Mouse (Mus musculus) adrenal gland, adult 8-10 months (tissue): ENCODE data around the gene Gm20671. TPM values are rescaled to one million over a fixed set of nuclear protein-coding genes. Genes with fewer than 3 reads are reported as not detected.
"Not testable (repeated sequence)": the region's sequence is repeated elsewhere in the genome, so short reads cannot be mapped to it uniquely, and the experiment has no call there.

ENCODE experiments used
- DNase-seq: peaks from one replicate; pipeline ENCODE4 v3.0.0; 2022
- total RNA-seq, 4 experiments: library from RNA; stranded (reverse); gene quantifications; 2 replicates each; pipeline ENCODE4 v1.2.4; 2022

The Gm20671 gene
- total RNA-seq, 4 experiments from 2014 or later, result not detected

DNA sequence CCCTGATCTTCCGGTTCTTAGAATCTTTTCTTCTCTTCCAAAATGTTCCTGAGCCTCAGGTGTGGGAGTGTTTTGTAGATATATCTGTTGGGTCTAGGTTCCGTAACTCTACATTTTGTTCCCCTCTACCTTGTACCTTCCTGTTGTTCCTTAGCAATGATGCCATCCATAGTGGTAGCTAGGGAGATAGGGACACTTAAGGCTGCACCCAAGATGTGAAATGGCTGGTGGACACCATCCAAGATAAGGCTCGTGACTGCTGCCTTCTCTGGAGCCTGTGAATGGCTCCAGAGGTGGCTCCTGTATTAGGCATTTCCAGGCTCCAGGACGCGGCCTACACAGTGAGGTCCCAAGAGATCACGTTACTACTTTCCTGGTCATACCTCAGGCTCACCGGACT, 98.6 kb downstream of the Gm20671 start:
- DNase-seq, result no peak

DNA sequence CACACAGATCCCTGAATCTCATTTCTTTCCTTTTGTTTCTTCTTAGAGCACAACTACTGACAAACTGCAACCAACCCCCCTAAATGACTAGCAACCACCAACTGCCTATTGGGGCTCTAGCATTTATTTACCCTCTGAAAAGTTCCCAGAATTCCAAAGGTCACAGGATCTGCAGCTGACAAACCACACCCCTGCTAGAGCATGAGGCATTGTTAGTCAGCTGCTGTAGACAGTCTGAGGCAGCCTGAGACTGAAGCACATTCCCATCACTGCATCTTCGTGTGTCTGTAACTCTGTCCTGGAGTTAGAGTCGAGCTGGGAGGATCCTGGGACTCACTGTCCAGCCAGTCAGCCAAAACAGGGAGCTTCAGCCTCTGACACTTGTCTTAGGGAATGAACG, 101.5 kb downstream of the Gm20671 start:
- not testable (repeated sequence) for DNase-seq

DNA sequence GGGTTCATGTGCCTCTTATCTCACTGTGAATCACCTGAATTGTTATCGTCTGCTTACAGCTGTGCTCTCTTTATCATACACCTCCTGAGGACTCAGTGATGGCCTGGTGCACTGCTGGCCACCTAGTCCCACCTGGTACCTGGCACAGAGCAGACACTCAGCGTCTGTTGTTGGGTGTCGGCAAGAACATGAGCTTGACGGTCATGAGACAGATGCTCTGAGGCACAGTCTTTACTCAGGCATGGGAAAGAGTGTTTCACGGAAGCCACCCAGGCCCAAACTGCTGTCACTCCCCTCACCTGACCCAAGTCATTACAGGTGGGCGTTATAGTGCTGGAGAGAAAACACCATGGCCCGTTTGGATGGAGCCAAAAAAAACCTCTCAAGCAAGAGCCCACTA, 102.9 kb downstream of the Gm20671 start:
- no peak for DNase-seq

DNA sequence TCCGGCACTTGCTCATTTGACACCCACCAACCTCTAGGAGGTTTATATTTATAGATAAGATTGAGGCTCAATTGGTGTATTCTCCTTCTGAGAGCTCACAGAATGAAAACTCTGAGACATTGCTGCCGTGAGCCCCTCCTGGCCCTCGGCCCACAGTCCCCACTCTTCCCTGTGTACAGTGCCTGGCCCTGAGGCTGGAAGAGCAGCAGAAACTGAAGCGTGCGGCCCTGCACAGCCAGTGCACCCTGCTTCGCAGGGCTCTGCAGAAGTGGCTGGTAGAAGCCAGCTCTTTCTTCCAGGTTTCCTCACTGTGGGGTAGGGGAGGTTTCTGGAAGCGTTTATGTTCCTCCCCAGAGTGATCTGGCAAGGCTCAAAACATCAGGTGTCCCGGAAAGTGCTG, 104.2 kb downstream of the Gm20671 start:
- DNase-seq, result not testable (repeated sequence)

DNA sequence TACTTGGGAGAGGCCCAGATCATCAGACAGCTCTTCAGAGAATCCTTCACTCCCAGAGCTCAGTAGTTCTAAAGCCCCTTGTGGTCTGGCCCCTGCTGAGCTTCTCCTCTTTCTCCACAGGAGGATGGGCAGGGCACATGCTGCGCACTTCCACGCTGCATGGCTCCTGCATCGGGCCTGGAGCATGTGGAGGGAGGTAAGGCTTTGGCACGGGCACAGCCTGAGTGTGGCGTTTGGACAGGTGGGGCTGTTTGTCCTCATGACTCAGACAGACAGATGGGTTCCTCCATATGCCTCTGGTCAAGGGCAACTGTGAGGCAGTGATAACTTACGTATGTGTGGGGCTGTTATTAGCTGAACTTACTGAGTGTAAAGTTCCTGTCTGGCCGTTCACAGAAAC, 104.6 kb downstream of the Gm20671 start:
- no peak for DNase-seq

DNA sequence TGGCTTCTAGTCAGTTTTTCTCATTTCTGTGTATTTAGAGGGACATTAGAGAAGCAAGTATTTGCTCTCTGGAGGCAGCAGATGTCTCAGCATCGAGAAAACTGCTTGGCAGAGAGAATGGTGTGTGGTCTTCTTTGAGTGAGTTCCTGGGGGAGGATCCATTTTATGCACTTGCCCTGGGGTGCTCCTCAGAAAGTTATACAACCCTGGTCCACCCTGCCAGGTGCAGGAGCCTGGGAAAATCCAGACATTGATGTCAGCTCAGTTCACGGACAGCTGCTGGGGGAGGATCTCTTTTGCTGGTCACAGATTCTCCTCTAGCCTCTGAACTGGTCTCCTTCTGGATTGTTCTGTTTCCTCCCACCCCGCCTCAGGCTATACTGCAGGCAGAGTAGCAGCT, 105.6 kb downstream of the Gm20671 start:
- DNase-seq, result no peak

DNA sequence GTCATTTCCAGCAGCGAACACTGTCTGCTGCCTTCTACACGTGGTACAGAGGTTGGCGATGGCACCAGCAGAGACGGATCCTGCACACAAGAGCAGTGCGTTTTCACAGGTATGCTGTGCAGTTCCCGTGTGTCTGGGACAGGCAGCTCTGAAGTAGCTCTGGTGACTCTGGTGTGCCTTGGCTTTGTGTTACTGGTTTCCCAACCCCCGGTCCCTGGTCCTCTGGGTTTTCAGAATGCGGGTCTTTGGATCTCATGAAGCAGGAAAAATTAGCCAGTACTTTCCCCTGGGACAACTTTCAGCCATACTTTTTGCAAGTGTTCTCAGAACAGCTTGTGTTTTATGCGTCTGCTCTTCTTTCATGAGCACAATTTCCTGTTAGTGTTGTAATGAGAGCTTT, 106.5 kb downstream of the Gm20671 start:
- no peak for DNase-seq

DNA sequence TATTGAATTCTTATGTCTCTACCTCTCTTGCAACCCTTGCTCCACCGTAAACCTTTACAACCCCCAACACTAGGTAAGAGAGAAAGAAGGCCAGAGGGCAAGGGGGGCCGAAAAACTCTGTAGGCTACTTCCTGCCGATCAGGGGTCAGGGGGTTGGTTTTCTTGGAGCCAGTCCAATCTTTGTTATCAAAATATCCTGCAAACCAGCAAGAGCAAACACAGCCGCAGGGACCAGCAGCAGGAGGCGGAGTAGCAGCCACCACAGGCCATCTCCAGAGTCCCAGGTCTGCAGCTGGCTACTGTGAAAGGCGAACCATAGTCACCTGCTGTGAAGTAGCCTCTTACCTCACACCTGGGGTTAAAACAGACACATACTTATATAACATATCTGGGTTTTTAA, 108.0 kb downstream of the Gm20671 start:
- DNase-seq, result no peak

DNA sequence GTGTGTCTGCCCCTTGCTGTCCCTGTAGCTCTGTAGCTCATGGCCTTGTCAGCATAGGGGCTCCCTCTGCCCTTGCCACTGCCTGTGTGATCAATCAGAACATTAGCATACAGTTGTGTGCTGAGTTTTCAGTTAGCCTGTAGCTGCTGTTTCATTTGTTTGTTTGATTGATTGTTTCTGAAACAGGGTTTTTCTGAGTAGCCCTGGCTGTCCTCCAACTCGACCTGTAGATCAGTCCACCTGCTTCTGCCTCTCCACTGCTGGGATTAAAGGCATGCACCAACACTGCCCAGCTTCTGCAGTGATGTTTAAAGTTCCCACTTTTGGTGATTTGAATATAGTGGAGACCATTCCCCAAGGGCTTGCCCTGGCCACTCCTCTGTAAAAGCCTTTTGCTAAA, 109.2 kb downstream of the Gm20671 start:
- no peak for DNase-seq

DNA sequence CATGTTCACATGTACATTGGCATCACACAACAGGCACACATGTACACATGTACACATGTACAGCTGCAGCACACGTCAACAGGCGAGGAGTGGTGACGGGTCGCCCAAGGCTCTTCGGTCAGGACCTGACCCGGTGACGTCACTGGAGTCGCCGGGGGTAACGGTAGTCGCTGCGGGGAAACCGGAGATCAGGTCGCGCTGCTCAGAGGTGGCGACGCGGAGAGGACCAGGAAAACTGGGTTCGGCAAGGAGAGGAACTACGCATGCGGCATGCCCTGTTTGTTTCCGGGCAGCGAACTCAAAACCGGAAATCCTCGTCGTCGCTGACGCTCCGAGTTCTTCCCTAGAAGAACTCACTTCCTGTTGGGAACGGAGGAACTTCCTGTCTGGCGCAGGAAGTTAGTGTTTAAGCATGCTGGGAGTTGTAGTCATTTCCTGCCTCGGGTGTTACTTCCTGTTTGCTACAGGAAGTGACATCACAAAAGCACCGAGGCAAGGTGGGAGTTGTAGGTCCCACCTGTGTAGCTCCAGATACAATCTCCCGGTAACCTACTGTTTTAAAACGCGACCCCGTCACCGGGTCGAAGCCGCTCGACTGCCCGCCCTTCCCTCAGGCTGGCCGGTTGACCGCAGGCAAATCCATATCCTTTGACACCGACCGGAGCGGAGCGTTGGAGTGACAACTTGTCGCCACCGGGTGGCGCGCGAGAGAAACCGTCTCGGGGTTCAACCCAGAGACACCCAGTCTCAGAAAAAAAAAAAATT, 113.0 kb downstream of the Gm20671 start:
- DNase-seq, result peak; percentile 89

DNA sequence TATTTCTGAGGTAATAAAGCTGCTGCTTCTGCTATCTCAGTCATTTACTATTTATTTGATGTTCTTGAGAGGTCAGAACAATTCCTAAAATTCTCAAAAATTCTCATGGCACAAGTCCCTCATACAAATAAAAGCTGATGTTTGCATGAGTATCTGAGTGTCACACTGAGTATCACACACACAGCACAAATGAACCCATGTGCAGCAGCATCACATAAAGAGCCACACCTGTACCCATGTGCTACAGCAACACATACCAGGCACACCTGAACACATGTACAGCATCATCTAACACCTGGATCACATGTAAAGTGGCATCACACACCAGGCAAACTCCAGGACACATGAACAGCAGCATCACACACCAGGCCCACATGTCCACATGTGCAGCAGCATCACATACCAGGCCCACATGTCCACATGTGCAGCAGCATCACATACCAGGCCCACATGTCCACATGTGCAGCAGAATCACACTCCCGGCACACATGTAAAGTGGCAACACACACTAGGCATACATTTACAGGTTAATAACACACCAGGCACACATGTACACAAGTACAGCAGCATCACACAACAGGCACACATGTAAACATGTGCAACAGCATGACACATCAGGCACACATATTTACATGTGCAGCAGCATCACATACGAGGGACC, 113.7 kb downstream of the Gm20671 start:
- DNase-seq, result no peak

DNA sequence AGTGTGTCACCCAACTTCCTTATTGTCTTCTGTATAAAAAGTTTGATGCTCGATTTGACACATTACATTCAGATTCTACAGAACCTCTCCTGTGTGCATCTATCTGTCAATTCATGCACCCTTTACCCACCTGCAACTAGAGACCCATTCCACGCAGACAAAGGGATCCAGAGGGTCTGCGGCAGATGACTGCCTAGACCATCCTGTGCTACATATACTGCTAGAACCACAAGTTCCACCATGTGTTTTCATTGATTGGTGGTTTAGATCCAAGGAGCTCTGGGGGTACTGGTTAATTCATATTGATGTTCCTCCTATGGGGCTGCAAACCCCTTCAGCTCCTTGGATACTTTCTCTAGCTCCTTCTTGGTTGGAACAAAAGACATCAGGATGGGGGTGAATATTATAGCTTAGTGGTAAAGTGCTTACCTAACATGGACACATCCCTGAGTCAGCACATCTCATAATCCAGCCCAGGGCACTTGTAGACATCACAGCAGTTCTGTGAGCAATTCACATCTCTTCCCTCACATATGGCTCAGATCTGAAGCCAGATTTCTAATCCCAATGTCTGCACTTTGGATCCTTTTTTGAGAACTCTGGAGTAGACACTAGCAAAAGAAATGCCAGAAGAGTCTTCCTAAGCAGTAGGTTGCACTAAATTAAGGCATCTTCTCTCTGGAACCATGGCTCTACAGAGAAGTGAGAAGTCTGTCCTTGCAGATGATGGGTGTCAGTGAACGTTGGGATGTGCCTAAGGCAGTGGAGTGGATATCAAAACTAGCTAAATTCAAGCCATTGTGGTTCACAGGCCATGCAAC, 114.5 kb downstream of the Gm20671 start:
- no peak for DNase-seq

DNA sequence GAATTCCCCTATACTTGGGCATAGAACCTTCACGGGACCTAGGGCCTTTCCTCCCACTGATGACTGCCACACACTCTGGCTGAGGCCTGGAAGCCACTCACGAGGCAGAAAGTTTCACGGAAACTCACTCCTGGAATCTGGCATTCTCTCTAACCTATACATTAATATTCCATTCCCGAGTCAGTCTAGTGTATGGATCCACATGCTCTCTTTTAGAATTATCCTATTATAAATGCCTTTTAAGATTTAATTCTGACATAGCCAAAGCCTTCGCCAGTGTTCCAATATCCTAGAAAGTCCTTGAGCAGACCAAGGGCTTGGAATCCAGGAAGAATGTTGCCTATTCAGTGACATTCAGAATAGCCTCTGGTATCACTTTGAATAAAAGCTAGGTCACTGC, 115.4 kb downstream of the Gm20671 start:
- no peak for DNase-seq

DNA sequence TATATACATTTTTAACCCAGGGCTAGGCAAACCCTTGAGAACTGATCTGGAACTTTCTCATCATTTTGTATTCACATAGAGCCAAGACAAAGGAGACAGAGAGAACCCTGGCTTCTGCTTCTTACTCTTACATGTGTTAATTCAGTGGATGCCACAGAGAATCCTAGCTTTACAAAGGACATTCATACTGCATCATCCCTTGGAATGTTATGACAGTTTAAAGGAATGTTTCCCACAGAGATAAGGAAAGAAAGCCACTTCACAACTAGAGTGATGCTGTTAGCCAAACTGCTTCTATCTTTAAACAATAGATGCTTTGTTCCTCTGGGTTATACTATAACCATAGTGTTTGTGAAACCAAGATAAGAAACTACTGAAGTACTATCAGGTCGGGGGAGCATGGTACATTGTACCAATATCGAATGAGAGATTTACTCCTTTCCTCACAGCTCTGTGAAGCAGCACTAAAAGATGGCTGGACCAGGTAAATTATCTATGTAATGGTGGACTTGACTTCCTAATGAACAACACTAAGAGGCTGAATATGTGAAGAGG, 120.6 kb downstream of the Gm20671 start:
- no peak for DNase-seq

DNA sequence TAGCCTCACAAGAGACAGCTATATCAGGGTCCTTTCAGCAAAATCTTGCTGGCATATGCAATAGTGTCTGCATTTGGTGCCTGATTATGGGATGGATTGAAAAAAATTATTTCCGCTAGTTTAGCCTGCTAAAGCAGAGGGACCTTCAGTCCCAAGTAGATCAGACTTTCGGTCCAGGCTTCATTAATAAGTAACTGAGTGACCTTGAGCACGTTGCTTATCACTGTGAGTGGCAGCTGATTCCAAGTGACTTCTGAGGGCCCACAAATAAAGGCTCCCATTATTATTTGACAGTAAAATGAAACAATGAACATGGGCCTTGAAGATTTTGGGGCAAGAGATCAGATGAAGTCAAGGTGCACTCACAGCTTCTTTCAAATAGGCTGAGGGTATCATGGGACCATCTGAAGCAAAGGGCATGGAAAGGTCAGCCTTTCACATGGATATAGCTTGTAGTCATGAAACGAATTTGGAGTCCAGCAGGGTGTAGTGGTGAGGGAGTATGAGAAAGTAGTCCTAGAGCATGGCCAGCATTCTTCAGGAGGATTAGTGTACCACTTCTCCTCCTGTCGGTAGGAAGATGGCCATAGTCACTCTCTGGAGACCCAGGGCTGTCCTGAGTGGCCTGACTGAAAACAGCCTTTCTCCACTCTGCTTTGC, 129.6 kb downstream of the Gm20671 start:
- no peak for DNase-seq

DNA sequence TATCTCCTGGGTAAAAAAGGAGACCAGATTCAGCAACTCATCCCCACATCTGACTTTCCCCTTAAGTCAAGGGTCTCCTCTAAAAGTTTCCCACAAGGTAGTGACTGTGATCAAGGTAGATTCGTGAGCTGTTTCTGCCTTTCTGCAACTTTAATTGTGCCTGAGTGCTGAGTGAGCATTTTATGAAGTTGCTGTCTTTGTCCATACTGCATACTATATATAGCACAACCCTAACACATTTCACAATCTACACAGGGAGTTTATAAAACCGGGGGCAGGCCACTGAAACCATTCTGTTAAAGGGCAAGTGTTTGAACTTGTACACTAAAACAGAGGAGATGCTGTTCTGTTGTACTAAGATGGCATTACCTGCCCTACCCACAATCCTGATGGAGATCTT, 133.5 kb downstream of the Gm20671 start:
- DNase-seq, result no peak

Other genes with a start within 250 kb of the Gm20671 start
- 10 to 100 TPM; 38.1 to 49.1 (median 43.7) TPM for gene Yes1, start 215.9 kb downstream of the Gm20671 start, total RNA-seq
- 10 to 100 TPM; 71.1 to 84.8 (median 73.5) TPM for gene Pisd, start 41.5 kb downstream of the Gm20671 start, total RNA-seq
- gene Prr14l, start 27.1 kb upstream of the Gm20671 start, total RNA-seq, result 10 to 100 TPM; 31.5 to 40.2 (median 37.0) TPM
- gene Depdc5, start 36.6 kb upstream of the Gm20671 start, total RNA-seq, result 10 to 100 TPM; 44.4 to 50.4 (median 45.5) TPM
- gene Ywhah, start 191.7 kb upstream of the Gm20671 start, total RNA-seq, result 100 to 1,000 TPM; 160 to 184 (median 171) TPM